Mouse (Mus musculus) layer of hippocampus, postnatal 36 days (tissue): ENCODE measurements around the gene Ppp1r35. TPM values are rescaled to one million over a fixed set of nuclear protein-coding genes. Genes with fewer than 3 reads are reported as not detected.
A peak's percentile ranks its signal among the peaks of the same experiment; 100 is the strongest.

Experiments
- DNase-seq, 2 experiments: peaks; one replicate each; pipeline ENCODE4 v3.0.0; 2022
- total RNA-seq, 2 experiments: library from RNA; stranded (reverse); gene quantifications; 2 replicates each; pipeline ENCODE4 v1.2.3; 2021

Gene Ppp1r35
- total RNA-seq, 2 experiments from 2014 or later: 24.1 to 24.6 TPM

DNA sequence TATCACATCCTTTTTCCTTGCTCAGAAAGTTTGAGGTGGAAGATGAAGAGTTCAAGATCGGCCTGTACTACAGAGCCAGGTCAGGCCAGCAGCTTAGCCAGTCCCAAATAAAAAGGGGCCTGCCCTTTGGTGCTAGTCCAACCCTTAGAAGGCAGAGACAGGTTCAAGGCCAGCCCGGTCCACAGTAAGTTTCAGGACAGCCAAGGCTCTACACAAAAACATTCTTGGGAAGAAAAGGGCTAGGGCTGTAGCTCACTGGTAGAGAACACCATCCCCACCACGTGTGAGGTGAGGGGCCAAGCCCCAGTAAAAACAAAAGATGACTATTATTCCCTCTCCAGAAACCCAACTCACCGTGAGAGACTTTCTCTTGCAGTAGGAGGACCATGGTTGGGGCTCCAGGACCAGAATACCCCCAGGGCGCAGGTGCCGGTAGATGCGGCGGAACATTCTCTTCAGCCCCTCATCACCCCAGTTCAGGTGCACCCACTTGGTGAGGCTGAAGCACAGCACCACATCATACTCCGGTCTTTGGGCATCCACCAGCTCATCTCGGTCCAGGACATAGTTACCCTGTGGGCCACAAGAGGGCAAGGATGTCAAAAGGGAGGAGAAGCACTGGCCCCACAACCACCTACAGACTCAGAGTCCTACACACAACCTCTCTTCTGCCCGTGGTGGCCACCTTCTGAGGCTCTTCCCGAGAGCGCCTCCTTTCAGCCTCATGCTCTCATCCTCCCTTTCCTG, 4.3 kb downstream of the Ppp1r35 start:
- no peak for DNase-seq

DNA sequence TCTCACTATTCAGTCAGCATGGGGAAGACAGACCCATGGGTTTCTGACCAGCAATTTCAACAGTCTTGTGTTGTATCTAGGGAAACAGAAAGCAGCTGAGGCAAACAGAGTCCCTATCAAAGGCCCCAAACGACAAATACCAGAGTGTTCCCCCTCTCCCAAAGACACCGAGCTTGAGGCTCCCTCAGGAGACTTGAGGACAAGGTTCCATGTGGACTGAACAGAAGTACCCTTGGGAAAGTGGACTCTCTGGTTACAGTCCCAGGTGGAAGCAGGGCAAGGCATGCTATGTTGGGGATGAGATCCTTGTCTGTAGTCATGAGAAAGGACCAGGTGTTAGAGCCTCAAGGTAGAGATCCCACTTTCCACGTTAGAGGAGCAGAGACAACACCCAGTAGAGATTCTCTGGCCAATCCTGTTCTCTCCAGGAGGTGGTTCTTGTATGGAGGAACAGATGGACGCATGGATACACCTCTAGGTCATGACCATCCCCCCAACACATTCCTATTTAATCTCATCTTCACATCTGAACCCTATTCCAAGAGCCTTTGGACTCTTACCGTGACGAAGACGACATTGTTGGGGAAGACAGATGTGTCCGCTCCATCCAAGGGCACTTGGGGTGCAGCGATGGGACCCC, 5.4 kb downstream of the Ppp1r35 start:
- no peak for DNase-seq

DNA sequence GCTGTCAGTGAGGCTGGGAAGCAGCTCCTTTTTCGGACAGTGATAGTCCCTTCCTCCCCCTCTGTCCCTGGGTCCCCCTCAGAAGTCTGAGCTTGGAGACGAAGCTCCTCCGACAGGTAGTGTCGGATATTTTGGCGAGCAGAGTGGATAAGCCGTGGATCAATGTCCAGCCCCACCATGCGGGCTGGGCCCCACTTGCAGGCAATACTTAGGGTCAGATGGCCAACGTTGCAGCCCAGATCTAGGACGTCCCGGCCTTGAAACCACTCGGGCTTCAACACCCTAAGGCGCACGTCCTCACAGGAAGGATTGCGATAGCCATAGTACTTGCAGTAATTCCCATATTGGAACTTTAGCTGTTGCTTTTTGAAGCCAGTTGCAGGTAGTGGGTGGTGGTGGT, 5.9 kb downstream of the Ppp1r35 start:
- no peak for DNase-seq

DNA sequence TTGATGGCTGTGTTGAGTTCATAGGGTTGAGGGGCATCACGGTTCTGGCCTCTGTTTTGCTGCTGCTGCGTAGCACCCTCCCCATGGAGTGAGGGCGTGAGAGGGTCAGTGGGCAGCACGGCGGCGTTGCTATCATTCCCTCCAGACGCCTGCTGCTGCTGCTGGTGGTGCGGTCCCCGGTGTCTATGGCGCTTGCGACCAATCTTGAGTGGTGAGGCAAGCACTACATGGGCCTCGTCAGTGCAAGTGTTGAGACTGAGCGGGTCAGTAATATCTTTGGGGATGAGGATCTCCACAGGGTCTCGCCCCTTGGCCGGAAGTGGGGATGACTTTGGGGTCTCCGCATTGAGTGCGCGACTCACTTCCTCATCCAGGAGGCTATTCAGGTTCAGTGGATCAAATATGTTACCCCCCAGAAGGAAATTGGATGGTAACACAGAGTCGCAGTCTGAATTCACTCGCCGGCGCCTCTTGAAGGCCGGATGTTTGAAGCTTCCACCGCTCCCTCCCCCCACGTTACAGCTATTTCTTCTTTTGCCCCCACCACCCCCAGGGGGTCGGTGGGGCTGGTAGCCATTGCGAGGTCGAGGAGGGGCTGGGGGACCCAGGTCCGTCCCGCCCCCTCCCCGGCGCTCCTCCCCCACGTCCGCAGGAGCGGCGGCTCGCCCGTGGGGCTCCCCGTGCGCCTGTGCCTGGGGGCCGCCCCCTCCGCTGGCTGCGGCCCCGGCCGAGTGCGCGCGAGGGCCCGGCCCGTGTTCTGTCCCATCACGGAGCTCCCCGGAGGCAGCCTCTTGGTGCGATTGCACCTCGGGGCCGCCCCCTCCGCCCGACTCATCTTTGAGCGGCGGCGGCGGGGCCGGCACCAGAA, 6.7 kb downstream of the Ppp1r35 start:
- DNase-seq: no peak

DNA sequence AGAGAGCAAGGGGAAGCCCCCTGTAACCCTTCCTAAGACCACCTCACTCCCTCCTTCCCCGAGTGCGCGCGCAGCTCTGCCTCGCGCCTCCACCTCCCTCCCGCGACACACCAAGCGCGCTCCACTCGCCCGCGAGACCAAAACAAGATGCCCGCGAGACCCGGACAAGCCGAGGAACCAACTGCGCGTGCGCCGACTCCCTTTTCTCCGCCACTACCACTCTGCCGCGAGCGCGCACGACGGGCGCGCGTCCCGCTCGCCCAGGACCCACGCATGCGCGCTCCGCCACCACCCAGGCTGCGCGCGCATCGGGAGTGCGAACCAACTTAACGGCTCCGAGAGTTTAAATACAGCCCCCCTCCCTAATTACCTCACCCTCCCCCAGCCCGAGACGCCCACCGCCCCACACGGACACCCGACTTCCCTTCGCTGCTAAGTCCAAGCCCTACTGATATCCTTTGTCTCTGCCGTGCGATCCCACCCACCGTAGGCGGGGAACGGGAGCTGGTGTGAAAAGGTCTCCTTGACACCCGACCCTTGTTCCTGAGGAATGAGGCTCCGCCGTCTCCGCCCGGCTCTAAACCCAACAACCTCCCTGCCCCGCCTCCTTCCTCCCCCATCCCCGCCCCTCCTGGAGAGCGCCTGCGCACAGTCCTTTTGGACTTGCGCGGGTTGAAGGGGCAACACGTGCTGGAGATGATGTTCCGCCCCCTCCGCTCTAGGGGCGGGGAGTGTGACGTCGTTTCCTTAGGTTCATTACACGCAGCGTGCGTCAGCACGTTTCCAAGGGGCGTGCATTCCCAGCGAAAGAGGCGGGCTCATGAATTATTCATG, 7.7 kb downstream of the Ppp1r35 start:
- peak; percentile 98 to 99 for DNase-seq

DNA sequence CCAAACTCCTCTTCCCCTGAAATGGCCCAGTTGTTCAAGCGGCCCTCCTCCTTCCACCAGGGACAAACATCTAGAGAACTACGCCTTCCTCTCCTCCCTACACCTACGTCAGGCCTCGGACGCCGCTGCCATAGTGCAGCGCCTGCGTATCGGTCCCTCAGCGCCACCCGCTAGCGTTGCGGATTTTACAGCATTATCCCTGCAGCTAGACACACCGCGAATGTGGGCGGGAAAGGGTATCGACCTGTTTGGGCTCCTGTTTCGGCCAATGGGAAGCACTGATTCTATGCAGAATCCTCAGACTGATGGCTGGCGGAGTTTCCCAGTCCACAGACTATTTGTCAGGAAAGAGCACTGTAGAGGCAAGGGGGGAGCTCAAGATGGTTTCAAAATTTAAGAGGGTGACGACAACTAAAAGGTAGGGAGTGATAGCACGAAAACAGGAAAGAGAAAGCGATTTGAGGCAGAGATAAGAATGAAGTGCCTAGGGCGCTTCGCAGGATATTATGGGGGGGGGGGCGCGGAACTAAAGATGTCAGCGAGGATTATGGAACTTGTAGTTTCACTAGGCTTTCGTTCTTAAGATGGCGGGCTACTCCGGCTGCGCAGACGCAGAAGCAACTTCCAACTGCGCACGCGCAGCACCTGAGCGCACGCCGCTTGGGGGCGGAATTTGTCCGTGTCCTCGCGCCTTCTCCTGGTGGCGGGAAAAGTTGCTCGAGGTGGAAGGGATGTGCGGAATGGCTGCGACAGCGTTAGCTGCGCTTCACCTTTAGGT, 8.7 kb downstream of the Ppp1r35 start, which contains the start of the genes Mepce and Zcwpw1:
Mepce (minus strand) TSS at position 505 of the 778 bp plus-strand sequence.
Zcwpw1 (plus strand) TSS at position 648 of the 778 bp plus-strand sequence.
- peak; percentile 96 to 97 for DNase-seq

DNA sequence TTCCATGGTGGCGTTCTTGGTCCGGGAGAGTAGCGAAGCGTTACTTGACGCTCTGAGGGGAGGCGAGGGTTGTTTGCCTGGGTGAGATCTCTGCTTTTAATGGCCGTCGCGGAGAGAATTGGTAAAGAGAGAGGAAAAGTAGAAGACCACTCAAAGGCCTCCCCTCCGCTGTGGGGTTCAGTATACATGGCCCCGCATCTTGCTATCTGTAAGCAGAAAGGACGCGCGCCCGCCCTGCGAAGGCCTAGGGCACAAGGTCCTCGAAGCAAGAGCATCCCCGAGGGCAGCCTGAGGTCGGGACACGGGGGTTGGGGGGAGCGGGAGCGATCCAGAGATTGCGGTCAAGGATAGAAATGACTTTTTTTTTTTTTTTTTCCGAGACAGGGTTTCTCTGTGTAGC, 9.5 kb downstream of the Ppp1r35 start:
- no peak for DNase-seq

DNA sequence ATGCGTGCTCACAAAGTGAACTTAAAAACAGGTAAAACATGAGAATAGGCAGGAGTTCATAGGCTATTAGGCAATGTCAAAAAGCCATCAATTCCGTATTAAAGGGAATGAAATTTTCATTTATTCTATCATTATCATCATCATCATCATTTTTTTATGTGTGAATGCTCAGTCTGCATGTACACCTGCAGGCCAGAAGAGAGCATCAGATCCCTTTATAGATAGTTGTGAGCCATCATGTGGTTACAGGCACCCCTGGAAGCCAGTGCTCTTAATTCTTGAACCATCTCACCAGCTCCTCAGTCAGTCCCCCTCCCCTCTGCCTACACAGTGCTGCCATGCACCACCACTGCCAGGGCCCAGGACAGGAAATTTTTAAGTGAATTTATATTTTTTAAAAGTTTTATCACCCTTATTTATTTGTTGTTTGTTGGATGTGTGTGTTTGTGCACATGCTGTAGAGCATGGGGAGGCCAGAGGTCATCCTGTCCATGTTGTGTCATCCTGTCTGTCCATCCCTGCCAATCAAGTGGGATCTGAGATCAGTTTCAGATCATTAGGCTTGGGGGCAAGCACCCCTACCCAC, 10.4 kb downstream of the Ppp1r35 start:
- DNase-seq: no peak

DNA sequence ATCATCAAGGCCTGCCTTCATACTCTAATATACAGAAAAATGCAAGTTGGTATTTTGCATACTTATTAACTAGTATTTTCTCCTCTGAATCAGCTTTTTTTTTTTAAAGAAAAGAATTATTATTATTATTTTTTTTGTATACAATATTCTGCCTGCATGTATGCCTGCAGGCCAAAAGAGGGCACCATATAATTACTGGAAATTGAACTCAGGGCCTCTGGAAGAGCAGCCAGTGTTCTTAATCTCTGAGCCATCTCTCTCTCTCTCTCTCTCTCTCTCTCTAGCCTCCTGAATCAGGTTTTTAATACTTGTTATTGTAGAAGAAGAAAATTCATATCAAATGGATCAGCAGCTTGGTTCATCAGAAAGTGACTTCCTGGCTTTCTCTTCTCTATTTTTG, 12.9 kb downstream of the Ppp1r35 start:
- DNase-seq: no peak

DNA sequence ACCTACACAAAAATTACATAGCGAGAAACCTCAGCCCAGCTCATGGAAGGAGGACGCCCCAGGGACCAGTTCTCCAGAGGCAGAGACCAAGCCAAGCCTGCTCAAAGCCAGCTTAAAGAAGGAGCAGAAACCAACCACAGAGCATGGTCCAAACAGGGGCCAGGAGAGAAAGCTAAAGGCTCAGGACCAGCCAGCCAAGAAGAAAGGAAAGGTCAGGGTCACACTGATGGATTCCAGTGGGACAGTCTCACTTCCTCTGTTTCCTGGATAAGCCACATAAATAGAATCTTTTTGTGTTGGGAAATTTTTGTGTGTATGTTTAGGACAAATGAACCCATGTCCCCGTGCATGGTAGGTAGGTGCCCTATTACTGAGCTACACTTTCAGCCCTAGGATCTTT, 18.0 kb downstream of the Ppp1r35 start:
- DNase-seq: no peak

DNA sequence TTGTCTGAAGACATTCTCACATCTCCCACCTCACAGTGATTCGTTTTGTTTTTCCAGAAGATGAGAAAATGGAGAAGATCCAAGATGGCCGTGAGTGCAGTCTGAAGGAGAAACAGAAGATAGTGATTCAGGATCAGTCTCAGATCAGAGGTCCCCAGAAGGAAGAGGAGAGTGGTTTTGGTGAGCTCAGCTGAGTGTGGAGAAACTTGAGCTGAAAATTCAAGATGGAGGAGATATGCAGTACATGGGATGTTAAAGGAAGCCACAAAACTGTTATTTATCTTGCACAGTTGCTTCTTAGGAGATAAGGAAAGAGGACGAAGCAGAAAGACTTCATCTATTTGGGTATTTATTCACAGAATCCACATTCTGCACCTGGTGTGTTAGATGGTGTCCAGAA, 22.3 kb downstream of the Ppp1r35 start:
- DNase-seq: no peak

DNA sequence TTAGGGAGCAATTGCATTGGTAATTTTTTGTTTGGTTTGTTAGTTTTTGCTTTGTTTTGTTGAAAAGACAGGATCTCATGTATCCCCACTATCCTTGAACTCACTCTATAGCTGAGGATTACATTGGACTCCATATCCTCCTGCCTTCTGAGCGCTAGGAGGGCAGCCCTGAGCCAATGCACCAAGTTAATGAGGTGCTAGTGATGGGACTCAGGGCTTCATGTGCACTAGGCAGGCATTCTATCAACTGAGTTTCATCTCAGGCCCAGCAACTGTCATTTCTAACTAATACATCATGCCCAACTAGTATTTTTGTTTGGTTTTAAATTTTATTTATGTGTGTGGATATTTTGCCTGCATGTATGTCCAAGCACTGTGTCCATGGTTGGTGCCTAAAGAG, 27.5 kb downstream of the Ppp1r35 start:
- no peak for DNase-seq

DNA sequence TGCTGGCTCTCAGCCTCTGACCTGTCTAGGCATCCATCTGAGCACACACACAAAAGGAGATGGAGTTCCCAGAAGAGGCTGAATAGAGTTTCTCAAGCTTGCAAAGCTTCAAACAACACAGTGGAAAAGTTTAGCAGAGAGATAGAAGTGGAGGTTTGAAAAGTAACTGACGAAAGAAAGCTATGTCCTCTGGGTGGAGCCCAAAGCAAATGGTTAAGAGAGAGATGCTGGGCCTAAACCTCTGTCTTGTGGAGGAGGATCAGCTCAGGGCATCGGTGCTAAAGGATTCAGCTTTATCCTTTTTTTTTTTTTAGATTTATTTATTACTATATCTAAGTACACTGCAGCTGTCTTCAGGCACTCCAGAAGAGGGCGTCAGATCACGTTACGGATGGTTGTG, 29.7 kb downstream of the Ppp1r35 start:
- DNase-seq: no peak

DNA sequence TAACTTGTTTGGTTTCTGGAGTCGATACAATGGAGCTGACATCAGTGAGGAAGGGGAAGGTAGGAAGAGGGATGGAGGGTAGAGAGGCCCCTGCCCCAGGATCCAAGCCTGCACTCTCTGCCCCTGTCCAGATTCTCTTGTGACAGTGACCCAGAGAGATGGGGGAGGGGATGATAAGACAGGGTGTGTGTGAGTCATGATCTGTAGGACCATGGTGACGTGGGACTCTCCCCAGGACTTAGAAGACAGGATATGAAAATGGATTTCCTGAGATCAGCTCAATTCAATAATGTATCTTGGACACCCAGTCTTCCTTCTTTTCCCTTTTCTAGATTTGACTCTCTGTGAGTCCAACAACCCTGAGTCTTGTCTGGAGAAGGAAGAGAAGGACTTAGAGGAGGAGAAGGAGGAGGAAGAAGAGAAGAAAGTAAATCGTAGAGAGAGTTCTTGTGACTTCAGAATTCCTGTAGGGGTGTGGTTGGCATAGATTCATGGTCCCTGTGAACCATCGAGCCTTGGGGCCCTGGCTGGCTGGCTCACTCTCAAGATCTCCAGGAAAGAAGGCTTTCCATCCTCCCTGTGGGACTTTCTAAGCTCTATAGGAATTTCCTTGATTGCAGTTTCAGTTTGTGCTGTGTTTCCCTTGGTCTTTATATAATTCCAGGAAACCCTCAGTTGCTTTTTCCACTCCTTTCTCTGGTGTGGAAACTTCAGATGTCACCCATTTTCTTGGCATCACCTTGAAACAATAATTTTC, 39.0 kb downstream of the Ppp1r35 start:
- no peak for DNase-seq

DNA sequence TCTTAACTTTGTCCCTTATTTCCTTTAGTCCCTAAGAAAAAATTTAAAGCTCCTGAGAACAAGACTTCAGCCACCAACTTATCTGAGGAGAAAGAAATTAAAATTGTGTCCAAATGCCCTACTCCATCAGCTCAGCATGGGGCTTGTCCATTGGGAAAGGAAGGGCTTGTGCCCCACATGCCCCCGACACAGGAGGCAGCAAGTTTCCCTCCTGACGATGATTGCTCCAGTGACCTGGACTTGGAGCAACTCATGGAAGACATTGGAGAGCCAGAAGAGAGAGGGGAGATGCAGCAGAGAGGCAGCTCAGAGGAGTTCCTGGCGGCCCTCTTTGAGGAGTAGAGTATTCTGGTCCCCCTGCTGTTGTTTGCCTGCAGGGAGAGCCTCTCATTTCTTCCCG, 43.5 kb downstream of the Ppp1r35 start:
- no peak for DNase-seq

DNA sequence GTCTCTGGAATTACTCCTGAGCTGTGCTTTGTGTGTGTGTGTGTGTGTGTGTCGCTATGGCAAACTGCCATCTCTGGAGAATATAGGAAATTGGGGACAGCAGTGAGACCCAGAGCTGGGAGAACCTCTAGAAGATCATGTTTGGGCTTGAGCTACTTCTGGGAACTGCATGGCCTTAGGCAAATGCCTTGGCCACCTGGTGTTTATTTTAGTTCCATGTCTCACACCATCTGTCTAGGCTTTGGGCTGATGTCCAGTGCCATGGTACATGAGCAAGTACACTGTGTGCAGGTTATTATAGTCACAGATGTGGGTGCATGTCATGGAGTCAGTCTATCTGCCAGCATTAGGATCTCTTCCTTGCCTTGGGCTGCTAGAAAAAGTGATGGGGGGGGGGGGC, 44.0 kb downstream of the Ppp1r35 start:
- DNase-seq: no peak

DNA sequence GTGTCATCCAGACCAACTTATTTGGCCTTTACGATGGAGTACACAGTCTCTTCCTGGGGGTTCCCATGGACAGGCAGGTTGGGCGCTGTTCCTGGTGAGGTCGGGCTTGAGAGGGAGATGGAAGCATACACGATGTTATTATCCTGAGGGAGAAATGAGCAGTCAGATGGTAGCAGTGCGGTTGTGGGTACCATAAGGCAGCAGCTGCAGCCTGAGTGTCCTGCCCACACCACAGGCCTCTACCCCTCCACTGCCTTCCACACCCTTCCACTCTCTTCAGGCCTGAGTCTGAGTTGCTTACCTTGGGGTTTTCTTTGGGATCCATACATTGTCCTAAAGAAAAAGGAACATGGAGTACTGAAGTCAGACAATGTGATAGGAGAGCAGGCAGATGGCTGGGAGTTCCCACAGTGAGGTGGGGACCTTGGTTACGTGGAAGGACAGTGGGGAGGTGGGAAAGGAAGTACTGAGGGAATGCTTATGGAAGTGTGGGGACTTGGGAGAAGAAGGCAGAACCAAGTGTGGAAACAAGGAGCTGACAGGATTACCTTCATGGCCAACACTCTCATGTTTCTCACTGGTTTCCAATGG, 44.9 kb downstream of the Ppp1r35 start:
- no peak for DNase-seq

DNA sequence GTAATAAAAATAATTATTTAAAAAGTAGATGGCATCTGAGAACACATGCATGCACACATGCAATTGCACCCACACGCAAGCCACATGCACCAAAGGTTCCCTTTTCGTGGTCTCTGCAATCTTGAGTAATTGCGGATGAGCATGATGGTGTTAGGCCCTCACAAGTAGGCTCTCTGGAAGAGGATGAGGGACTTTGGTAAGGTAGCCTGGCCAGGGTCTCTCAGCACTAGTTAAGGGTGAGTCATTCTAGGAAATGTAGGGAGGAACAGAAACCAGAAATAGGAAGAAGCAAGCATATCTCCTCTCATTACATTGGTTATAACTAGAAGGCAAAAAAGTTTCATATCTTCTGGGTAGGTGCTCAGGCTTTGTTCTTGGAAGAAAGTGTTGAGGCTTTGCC, 46.4 kb downstream of the Ppp1r35 start:
- no peak for DNase-seq

DNA sequence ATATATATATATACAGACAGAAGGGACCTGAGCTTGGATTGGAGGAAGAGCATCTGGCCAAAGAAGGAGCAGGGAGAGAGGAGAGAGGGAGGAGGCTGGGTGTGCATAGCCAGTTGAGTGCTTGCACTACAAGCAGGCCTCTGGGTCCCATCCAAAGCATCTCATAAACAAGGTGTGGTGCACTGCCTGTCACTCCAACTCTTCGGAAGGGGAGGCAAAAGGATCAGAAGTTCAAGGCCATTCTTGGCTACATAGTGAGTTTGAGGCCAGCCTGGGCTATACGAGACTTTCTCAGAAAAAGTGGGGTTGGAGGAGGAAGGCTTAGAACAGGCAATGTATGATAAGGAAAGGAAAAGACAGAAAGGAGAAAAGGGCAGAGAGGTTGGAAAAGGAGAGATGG, 47.3 kb downstream of the Ppp1r35 start:
- no peak for DNase-seq

DNA sequence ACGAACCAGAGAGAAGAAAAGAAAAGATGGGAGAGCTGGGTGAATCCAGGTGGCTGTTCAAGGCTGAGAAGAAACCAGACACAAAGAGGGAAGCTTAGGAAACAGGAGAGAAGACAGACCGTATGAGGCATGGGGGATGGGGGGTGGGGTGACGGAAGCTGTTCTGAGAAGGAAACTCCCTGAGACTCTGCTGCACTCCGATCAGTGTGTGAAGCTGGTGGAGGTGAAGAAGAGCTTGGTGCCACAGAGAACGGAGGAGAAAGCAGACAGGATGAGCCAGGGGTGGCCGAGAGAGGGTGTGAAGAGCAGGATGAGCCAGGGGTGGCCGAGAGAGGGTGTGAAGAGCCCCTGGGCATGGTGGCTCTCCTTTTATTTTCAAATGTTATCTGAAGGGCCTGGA, 47.8 kb downstream of the Ppp1r35 start:
- no peak for DNase-seq
